Mouse (Mus musculus): ENCODE measurements at regions not wholly inside any gene's neighbourhood (a gene's known extent, or its start where the extent isn't known, plus 50 kb on each side); places are given as distances from the start of the nearest gene placed in this dataset.

DNA sequence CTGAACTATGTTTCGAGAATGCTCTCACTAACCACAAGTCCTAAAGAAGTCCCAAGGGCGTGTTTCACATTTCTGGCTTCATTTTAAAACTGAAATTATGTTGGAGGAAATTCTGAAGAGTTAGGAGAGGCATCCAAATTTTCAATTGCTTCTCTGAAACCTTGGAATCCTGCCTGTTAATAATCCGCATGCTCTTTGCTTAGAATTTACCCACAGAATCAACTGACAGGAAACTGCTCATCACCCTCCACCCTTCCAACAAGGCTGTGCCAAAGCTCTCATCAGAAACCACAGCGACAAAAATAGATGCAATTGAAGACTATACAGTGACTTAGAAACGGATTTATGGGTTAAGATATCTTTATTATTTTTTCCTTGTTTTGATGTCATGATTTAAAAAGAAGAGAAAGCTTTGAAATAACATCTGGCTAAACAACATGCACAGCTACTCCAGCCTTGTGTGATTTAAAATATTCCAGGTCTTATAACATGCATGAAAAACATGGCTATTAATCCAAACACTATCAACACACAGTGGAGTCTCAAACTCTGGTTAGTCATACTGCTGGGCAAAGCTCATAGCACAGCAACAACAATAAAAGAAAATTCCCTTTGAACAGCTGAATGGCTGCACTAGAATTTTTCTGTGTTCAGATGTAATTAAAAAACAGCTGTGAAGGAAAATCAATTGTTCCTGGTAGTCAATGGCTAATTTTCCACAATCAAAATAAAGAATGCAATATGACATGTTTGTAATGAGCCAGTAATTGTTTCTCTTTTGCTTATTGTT, 674.2 kb upstream of the Gje1 start:
- no peak for TF ChIP-seq GATA4 (IDR thresholded peaks at IDR 0.05; ENCODE audit: insufficient replicate concordance, low read length)

DNA sequence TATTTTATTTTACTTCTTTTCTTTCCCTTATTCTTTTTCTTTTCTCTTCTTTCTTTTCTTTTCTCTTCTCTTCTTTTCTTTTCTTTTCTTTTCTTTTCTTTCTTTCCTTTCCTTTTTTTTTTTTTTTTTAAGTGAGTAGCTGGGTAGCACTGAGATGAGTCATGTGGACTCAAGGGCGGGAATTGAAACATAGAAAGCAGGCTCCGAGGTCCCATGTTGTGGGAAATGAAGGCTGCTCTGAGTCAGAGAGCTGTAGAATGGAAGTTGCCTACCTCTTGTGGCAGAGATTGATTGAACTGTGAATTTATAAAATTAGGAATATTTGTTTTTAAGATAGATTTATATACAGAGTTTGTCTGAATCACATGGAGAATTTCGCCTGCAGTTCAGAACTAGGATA, 655.6 kb upstream of the Gje1 start:
- no peak for TF ChIP-seq GATA4 (IDR thresholded peaks at IDR 0.05; ENCODE audit: insufficient replicate concordance, low read length)
